Mouse (Mus musculus): Measurements from ENCODE around the gene Vsig2. TPM values are rescaled to one million over a fixed set of nuclear protein-coding genes. Genes with fewer than 3 reads are reported as not detected.
A peak's percentile ranks its signal among the peaks of the same experiment; 100 is the strongest.

The Vsig2 gene
- polyA plus RNA-seq, 1 experiment from 2014 or later, result 0.85 TPM

DNA sequence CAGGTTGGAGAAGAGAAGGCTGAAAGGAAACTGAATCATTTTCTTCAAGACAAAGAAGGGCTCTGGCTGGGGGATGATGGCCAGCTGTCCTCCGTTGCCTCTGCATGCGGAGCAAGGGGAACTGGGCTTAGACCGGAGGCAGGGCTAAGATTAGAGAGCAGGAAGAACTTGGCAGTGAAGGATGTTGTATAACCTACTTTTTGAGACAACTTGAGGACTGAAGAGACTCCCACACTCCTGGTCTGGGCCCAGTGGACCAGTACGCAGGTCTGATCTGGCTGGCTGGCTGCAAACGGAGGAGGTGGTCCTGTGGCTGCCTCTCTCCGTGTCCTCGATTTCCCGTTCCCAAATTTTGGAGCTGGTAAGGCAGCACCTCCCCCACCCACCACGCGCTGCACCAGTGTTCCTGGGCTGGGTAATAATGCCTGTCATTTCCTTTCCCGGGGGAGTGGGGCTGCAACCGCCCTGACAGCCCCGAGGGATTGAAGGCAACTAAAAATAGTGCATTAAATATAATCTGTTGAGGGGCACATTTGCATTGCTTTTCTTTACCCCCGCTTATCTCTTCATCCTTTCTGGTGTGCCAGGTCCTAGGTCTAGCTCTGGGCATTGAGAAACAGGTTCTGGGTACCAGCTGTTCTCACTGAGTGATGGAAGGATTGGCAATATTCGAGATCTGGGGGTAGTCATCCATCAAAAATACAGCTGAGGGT, 29.0 kb downstream of the Vsig2 start:
- Histone ChIP-seq H3K36me3 (ENCODE audit: control insufficient read depth, insufficient read depth, low read length) (no peaks in the 10 kb centered on the region), H3K4me1 (replicated peaks; ENCODE audit: control insufficient read depth, insufficient read depth, low read length) (no peaks in the 10 kb centered on the region; the same call in 1 of the 2 replicates), H3K9me3 (ENCODE audit: control insufficient read depth, low read length) (no peaks in the 10 kb centered on the region), H3K4me3 (ENCODE audit: low read depth, low read length) (no peak overlapping the region), H3K27ac (ENCODE audit: low read depth, low read length) (no peak overlapping the region), H3K27me3 (ENCODE audit: control insufficient read depth, insufficient read depth, low read length) (no peaks in the 10 kb centered on the region), H3K9ac (ENCODE audit: low read depth, low read length) (no peak overlapping the region), H3K4me2 (replicated peaks; ENCODE audit: low read depth, low read length) (no peak overlapping the region)
- no peak for DNase-seq (ENCODE audit: low spot score)
- WGBS, result 42% methylated on average over 15 of the region's 15 CpGs
- ATAC-seq (ENCODE audit: low FRiP score), result no peak

DNA sequence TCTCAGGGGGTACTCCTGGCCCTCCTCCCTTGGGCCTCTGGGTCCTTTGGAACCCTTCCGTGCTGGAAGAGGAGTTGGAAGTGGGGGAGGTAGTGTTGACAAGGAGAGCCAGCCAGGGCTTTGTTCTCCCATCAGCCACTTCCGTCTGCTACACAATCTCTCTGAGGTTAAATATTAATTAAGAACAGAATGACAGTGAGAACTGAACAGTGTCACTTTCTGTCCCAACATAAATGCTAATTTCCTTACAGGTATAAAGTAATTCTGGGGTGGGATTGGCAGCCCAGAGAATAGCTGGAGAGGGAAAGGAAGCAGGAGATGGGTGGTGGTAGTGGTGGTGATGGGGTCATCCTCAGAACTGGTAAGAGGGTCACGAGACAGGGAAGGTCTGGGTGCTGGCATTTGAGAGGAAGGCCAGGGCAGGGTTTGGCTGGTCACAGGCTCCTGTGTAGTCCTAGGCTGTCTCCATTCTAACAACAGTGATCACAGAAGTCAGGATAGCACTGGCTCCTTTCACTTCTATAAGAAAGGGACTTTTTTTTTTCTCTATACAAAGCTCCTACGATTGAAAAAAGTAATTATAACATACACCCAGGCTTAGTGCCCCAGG, 29.7 kb downstream of the Vsig2 start:
- DNase-seq (ENCODE audit: low spot score) (no peak), ATAC-seq (ENCODE audit: low FRiP score) (no peak)
- Histone ChIP-seq H3K4me3 (ENCODE audit: low read depth, low read length) (no peak overlapping the region), H3K4me2 (replicated peaks; ENCODE audit: low read depth, low read length) (no peak overlapping the region), H3K9me3 (ENCODE audit: control insufficient read depth, low read length) (no peaks in the 10 kb centered on the region), H3K9ac (ENCODE audit: low read depth, low read length) (no peak overlapping the region), H3K27me3 (ENCODE audit: control insufficient read depth, insufficient read depth, low read length) (no peaks in the 10 kb centered on the region), H3K4me1 (replicated peaks; ENCODE audit: control insufficient read depth, insufficient read depth, low read length) (no peaks in the 10 kb centered on the region; the same call in 1 of the 2 replicates), H3K27ac (ENCODE audit: low read depth, low read length) (no peak overlapping the region), H3K36me3 (ENCODE audit: control insufficient read depth, insufficient read depth, low read length) (no peaks in the 10 kb centered on the region)
- 41% methylated on average over 4 of the region's 4 CpGs for WGBS

DNA sequence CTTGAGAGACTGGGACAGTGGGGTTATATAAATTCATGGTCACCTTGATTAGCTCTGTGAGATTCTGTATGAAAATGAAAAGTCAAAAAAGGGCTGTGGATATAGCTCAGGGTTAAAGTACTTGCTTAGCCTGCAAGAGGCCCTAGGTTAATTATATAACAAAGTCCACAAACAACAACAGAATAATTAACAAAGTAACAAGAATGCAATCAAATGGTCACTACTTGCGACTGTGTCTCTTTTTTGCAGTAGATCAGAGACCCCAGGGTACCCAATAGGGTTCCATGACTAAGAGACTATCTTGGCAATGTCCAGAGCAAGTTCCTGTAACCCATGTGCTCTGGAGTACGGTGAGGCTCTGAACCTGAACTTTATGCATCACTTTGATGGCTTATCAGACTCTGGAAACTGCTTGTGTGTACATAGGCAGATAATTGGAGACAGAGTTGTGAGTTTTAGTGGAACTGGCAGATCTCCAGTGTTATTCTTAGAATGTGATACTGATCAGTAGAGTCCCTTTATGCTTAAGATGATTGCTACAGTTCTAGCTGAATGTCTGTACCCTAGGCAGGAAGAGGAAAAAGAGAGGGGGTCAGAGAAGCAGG, 30.3 kb downstream of the Vsig2 start:
- Histone ChIP-seq H3K27ac (ENCODE audit: low read depth, low read length) (no peak overlapping the region), H3K36me3 (ENCODE audit: control insufficient read depth, insufficient read depth, low read length) (no peaks in the 10 kb centered on the region), H3K4me3 (ENCODE audit: low read depth, low read length) (no peak overlapping the region), H3K9me3 (ENCODE audit: control insufficient read depth, low read length) (no peaks in the 10 kb centered on the region), H3K4me1 (replicated peaks; ENCODE audit: control insufficient read depth, insufficient read depth, low read length) (no peaks in the 10 kb centered on the region; the same call in 1 of the 2 replicates), H3K27me3 (ENCODE audit: control insufficient read depth, insufficient read depth, low read length) (no peaks in the 10 kb centered on the region), H3K9ac (ENCODE audit: low read depth, low read length) (no peak overlapping the region), H3K4me2 (replicated peaks; ENCODE audit: low read depth, low read length) (no peak overlapping the region)
- ATAC-seq (ENCODE audit: low FRiP score) (no peak), DNase-seq (ENCODE audit: low spot score) (no peak)
- WGBS, result 80% methylated on average over 2 of the region's 2 CpGs

- no peaks in the 10 kb centered on the region; the same call in 1 of the 2 replicates for H3K4me1 ChIP-seq (replicated peaks; ENCODE audit: control insufficient read depth, insufficient read depth, low read length)
- no peaks in the 10 kb centered on the region for H3K36me3 ChIP-seq (ENCODE audit: control insufficient read depth, insufficient read depth, low read length)
- H3K4me2 ChIP-seq (replicated peaks; ENCODE audit: low read depth, low read length), result no peak overlapping the region
- WGBS, result 73% methylated on average over 3 of the region's 3 CpGs
- no peaks in the 10 kb centered on the region for H3K27me3 ChIP-seq (ENCODE audit: control insufficient read depth, insufficient read depth, low read length)
- no peaks in the 10 kb centered on the region for H3K9me3 ChIP-seq (ENCODE audit: control insufficient read depth, low read length)
- H3K9ac ChIP-seq (ENCODE audit: low read depth, low read length), result no peak overlapping the region
- ATAC-seq (ENCODE audit: low FRiP score) (no peak), DNase-seq (ENCODE audit: low spot score) (no peak)
- H3K4me3 ChIP-seq (ENCODE audit: low read depth, low read length), result no peak overlapping the region
- H3K27ac ChIP-seq (ENCODE audit: low read depth, low read length), result no peak overlapping the region
Observed at GRCm38 (mm10) chr9:37572204-37572876, 33.3 kb downstream of the Vsig2 start.

DNA sequence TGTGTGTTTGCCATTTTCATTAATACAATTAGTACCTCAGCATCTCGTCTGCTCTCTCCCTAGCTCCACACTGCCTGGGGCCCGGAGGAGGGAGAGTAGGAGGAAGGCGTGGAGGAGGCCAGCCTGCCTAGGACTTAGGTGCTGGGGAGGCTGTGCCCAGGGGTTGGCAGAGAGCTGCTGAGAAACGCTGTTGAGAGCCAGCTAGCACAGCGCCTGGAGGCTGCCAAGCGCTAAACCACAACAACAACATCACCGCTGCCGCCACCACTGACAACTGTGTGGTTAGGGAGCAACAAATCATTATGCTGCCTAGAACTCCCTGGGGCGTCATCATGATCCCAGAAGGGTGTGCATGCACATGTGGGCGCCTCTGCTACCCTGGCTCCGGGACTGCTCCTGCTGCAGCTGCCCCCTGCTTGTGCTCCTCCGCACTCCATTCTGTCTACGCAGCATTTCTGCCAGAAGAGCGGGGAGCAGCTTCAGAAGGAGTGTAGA, 37.4 kb downstream of the Vsig2 start:
- Histone ChIP-seq H3K4me1 (replicated peaks; ENCODE audit: control insufficient read depth, insufficient read depth, low read length) (no peaks in the 10 kb centered on the region), H3K9me3 (ENCODE audit: control insufficient read depth, low read length) (no peaks in the 10 kb centered on the region), H3K27ac (ENCODE audit: low read depth, low read length) (peak overlapping the region; percentile 27; the same call in 1 of the 2 replicates), H3K4me3 (ENCODE audit: low read depth, low read length) (no peak overlapping the region), H3K27me3 (ENCODE audit: control insufficient read depth, insufficient read depth, low read length) (no peaks in the 10 kb centered on the region), H3K4me2 (replicated peaks; ENCODE audit: low read depth, low read length) (peak overlapping the region; percentile 9; the same call in 1 of the 2 replicates), H3K36me3 (ENCODE audit: control insufficient read depth, insufficient read depth, low read length) (no peaks in the 10 kb centered on the region), H3K9ac (ENCODE audit: low read depth, low read length) (no peak overlapping the region)
- DNase-seq (ENCODE audit: low spot score), result peak; percentile 21
- peak; percentile 53 for ATAC-seq (ENCODE audit: low FRiP score)
- WGBS, result 35% methylated on average over 14 of the region's 14 CpGs

DNA sequence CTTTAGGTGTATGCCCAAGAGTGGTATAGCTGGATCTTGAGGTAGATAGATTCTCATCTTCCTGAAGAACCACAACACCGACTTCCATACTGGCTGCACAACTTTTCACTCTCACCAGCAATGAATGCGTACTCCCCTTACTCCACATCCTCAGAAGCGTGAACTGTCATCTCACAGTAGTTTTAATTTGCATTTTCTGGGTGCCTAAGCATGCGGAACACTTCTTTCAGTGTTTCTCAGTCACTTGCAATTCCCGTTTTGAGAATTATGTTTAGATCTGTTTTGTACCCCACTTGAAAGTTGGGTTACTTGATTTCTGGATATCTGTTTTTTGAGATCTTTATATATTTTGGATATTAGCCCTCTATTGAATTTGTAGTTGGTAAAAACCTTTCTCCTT, 44.5 kb downstream of the Vsig2 start:
- no peaks in the 10 kb centered on the region for H3K9me3 ChIP-seq (ENCODE audit: control insufficient read depth, low read length)
- ATAC-seq (ENCODE audit: low FRiP score) (no peak), DNase-seq (ENCODE audit: low spot score) (no peak)
- H3K36me3 ChIP-seq (ENCODE audit: control insufficient read depth, insufficient read depth, low read length), result no peaks in the 10 kb centered on the region
- no peak overlapping the region for H3K9ac ChIP-seq (ENCODE audit: low read depth, low read length)
- no peaks in the 10 kb centered on the region for H3K4me1 ChIP-seq (replicated peaks; ENCODE audit: control insufficient read depth, insufficient read depth, low read length)
- no peak overlapping the region for H3K27ac ChIP-seq (ENCODE audit: low read depth, low read length)
- 88% methylated on average over 5 of the region's 5 CpGs for WGBS
- no peak overlapping the region for H3K4me2 ChIP-seq (replicated peaks; ENCODE audit: low read depth, low read length)
- no peaks in the 10 kb centered on the region for H3K27me3 ChIP-seq (ENCODE audit: control insufficient read depth, insufficient read depth, low read length)
- no peak overlapping the region for H3K4me3 ChIP-seq (ENCODE audit: low read depth, low read length)

- ATAC-seq (ENCODE audit: low FRiP score) (no peak), DNase-seq (ENCODE audit: low spot score) (no peak)
- H3K36me3 ChIP-seq (ENCODE audit: control insufficient read depth, insufficient read depth, low read length), result no peaks in the 10 kb centered on the region
- H3K4me1 ChIP-seq (replicated peaks; ENCODE audit: control insufficient read depth, insufficient read depth, low read length), result no peaks in the 10 kb centered on the region
- H3K27me3 ChIP-seq (ENCODE audit: control insufficient read depth, insufficient read depth, low read length), result no peaks in the 10 kb centered on the region
- no peak overlapping the region for H3K4me3 ChIP-seq (ENCODE audit: low read depth, low read length)
- H3K9ac ChIP-seq (ENCODE audit: low read depth, low read length), result no peak overlapping the region
- H3K27ac ChIP-seq (ENCODE audit: low read depth, low read length), result no peak overlapping the region
- 83% methylated on average over 4 of the region's 4 CpGs for WGBS
- H3K9me3 ChIP-seq (ENCODE audit: control insufficient read depth, low read length), result no peaks in the 10 kb centered on the region
- H3K4me2 ChIP-seq (replicated peaks; ENCODE audit: low read depth, low read length), result no peak overlapping the region
Observed at GRCm38 (mm10) chr9:37586718-37587117, 47.7 kb downstream of the Vsig2 start.

DNA sequence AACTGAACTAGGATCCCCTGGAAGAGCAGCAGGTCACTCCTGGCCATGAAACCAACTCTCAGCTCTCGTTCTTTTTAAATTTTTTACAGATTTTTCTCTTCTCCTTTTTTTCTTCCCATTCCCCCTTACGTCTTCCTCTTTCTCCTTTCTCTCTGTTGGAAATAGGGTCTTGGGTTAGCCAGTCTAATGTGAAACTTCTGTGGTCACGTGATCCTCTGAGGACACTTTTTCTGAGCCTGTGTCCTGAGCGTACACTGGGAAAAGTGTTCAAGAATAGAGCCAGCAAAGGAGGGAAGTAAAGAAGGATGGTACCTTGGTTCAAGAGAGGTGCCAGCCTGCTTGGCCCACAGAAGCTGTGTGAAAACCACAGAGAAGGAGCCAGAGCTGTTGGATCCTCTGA, 51.3 kb downstream of the Vsig2 start:
- Histone ChIP-seq H3K36me3 (ENCODE audit: control insufficient read depth, insufficient read depth, low read length) (no peaks in the 10 kb centered on the region), H3K4me2 (replicated peaks; ENCODE audit: low read depth, low read length) (no peak overlapping the region), H3K27ac (ENCODE audit: low read depth, low read length) (no peak overlapping the region), H3K27me3 (ENCODE audit: control insufficient read depth, insufficient read depth, low read length) (no peaks in the 10 kb centered on the region), H3K4me3 (ENCODE audit: low read depth, low read length) (no peak overlapping the region), H3K4me1 (replicated peaks; ENCODE audit: control insufficient read depth, insufficient read depth, low read length) (no peaks in the 10 kb centered on the region), H3K9ac (ENCODE audit: low read depth, low read length) (no peak overlapping the region), H3K9me3 (ENCODE audit: control insufficient read depth, low read length) (no peaks in the 10 kb centered on the region)
- no peak for ATAC-seq (ENCODE audit: low FRiP score)
- 84% methylated on average over 4 of the region's 4 CpGs for WGBS
- DNase-seq (ENCODE audit: low spot score), result no peak

All from hindbrain, embryonic 11.5 days (tissue).